Mouse (Mus musculus) ovary, adult 18-20 months (tissue): ENCODE data around the gene Abi3bp.

Source experiments
- DNase-seq: peaks from one replicate; pipeline ENCODE4 v3.0.0; 2022; ENCODE audit warnings: low spot score, mixed read lengths

Gene Abi3bp

GRCm38 (mm10) chr16:56518024-56518423 lies 40.3 kb downstream of the Abi3bp start:
- DNase-seq, result no peak

GRCm38 (mm10) chr16:56524359-56524758 lies 46.7 kb downstream of the Abi3bp start:
- DNase-seq, result no peak

- DNase-seq, result no peak
Measured at GRCm38 (mm10) chr16:56526482-56526881, 48.8 kb downstream of the Abi3bp start.

GRCm38 (mm10) chr16:56528079-56528688 lies 50.5 kb downstream of the Abi3bp start:
- DNase-seq, result no peak

GRCm38 (mm10) chr16:56579536-56579935 lies 101.9 kb downstream of the Abi3bp start:
- DNase-seq, result no peak

GRCm38 (mm10) chr16:56593581-56593980 lies 115.9 kb downstream of the Abi3bp start:
- no peak for DNase-seq

- DNase-seq, result no peak
Measured at GRCm38 (mm10) chr16:56594866-56595265, 117.2 kb downstream of the Abi3bp start.

GRCm38 (mm10) chr16:56598427-56598826 lies 120.7 kb downstream of the Abi3bp start:
- DNase-seq, result no peak

GRCm38 (mm10) chr16:56602394-56602793 lies 124.7 kb downstream of the Abi3bp start:
- DNase-seq, result no peak

GRCm38 (mm10) chr16:56610572-56610971 lies 132.9 kb downstream of the Abi3bp start:
- no peak for DNase-seq

GRCm38 (mm10) chr16:56611096-56611867 lies 133.6 kb downstream of the Abi3bp start:
- no peak for DNase-seq

- no peak for DNase-seq
Measured at GRCm38 (mm10) chr16:56638544-56638943, 160.9 kb downstream of the Abi3bp start.

- DNase-seq, result no peak
Measured at GRCm38 (mm10) chr16:56645251-56645650, 167.6 kb downstream of the Abi3bp start.

GRCm38 (mm10) chr16:56646382-56647172 lies 168.9 kb downstream of the Abi3bp start:
- DNase-seq, result no peak

GRCm38 (mm10) chr16:56655193-56655910 lies 177.7 kb downstream of the Abi3bp start:
- no peak for DNase-seq

GRCm38 (mm10) chr16:56658866-56659265 lies 181.2 kb downstream of the Abi3bp start:
- no peak for DNase-seq

GRCm38 (mm10) chr16:56669520-56669919 lies 191.8 kb downstream of the Abi3bp start:
- DNase-seq, result no peak

- no peak for DNase-seq
Measured at GRCm38 (mm10) chr16:56670941-56671340, 193.3 kb downstream of the Abi3bp start.

- no peak for DNase-seq
Measured at GRCm38 (mm10) chr16:56673420-56673819, 195.7 kb downstream of the Abi3bp start.

GRCm38 (mm10) chr16:56677146-56677545 lies 199.5 kb downstream of the Abi3bp start:
- DNase-seq, result no peak

- DNase-seq, result no peak
Measured at GRCm38 (mm10) chr16:56681010-56681645, 203.4 kb downstream of the Abi3bp start.

- DNase-seq, result no peak
Measured at GRCm38 (mm10) chr16:56686747-56687146, 209.1 kb downstream of the Abi3bp start.
